Mouse (Mus musculus): ENCODE results near the gene Astl. TPM values are rescaled to one million over a fixed set of nuclear protein-coding genes. Genes with fewer than 3 reads are reported as not detected.

Astl gene
- polyA plus RNA-seq (2012; fragmentation: generic; extraction: Trizol) = under 1 TPM in 1 of 2 experiments, not detected in 1; 0.01 TPM

GRCm38 (mm10) chr2:127338416-127338815, at the start of gene Astl:
Astl (plus strand) TSS chr2:127338639.

GRCm38 (mm10) chr2:127335767-127336496, 2.5 kb upstream of the Astl start, which contains the start of gene Dusp2:
Dusp2 (plus strand) TSS chr2:127336159.

GRCm38 (mm10) chr2:127362459-127363281, 24.2 kb downstream of the Astl start, which contains the start of gene Adra2b:
Adra2b (plus strand) TSS chr2:127363208.

Other genes with a start within 250 kb of the Astl start
- gene Ncaph, start 204.7 kb upstream of the Astl start, polyA plus RNA-seq (2012; fragmentation: generic; extraction: Trizol) = 10 to 100 TPM in 1 of 2 experiments, 1 to 10 TPM in 1; 9.4 to 24.3 TPM
- gene Itpripl1, start 195.2 kb upstream of the Astl start, polyA plus RNA-seq (2012; fragmentation: generic; extraction: Trizol) = 1 to 10 TPM; 1.1 to 1.2 TPM
- gene 1810024B03Rik, start 130.4 kb upstream of the Astl start, polyA plus RNA-seq (2012; fragmentation: generic; extraction: Trizol) = 1 to 10 TPM in 1 of 2 experiments, under 1 TPM in 1; 0.53 to 1.9 TPM
- 10 to 100 TPM; 15.7 to 46.6 TPM for gene Snrnp200, start 130.3 kb upstream of the Astl start, polyA plus RNA-seq (2012; fragmentation: generic; extraction: Trizol)
- 10 to 100 TPM; 23.8 to 42.1 TPM for gene Ciao1, start 90.8 kb upstream of the Astl start, polyA plus RNA-seq (2012; fragmentation: generic; extraction: Trizol)
- gene Tmem127, start 90.7 kb upstream of the Astl start, polyA plus RNA-seq (2012; fragmentation: generic; extraction: Trizol) = 10 to 100 TPM in 1 of 2 experiments, 1 to 10 TPM in 1; 7.5 to 36.2 TPM
- 10 to 100 TPM in 1 of 2 experiments, 1 to 10 TPM in 1; 6.1 to 17.6 TPM for gene Stard7, start 68.4 kb upstream of the Astl start, polyA plus RNA-seq (2012; fragmentation: generic; extraction: Trizol)
- 1 to 10 TPM; 3.2 to 7.4 TPM for gene Dusp2, start 2.5 kb upstream of the Astl start, polyA plus RNA-seq (2012; fragmentation: generic; extraction: Trizol)
- gene Adra2b, start 24.6 kb downstream of the Astl start, polyA plus RNA-seq (2012; fragmentation: generic; extraction: Trizol) = under 1 TPM in 1 of 2 experiments, not detected in 1; 0.01 TPM
- gene Gpat2, start 86.6 kb downstream of the Astl start, polyA plus RNA-seq (2012; fragmentation: generic; extraction: Trizol) = under 1 TPM in 1 of 2 experiments, not detected in 1; 0.02 TPM
- gene Fahd2a, start 105.9 kb downstream of the Astl start, polyA plus RNA-seq (2012; fragmentation: generic; extraction: Trizol) = under 1 TPM; 0.57 to 0.73 TPM
- gene Kcnip3, start 183.5 kb downstream of the Astl start, polyA plus RNA-seq (2012; fragmentation: generic; extraction: Trizol) = 1 to 10 TPM in 1 of 2 experiments, under 1 TPM in 1; 0.66 to 3.0 TPM
- not detected for gene Prom2, start 202.8 kb downstream of the Astl start, polyA plus RNA-seq (2012; fragmentation: generic; extraction: Trizol)
- gene Zfp661, start 248.5 kb downstream of the Astl start, polyA plus RNA-seq (2012; fragmentation: generic; extraction: Trizol) = under 1 TPM; 0.04 to 0.71 TPM
- 10 to 100 TPM; 28.7 to 30.0 TPM for gene Mrps5, start 248.6 kb downstream of the Astl start, polyA plus RNA-seq (2012; fragmentation: generic; extraction: Trizol)